Mouse (Mus musculus): Measurements from ENCODE around the gene Tango2. TPM values are rescaled to one million over a fixed set of nuclear protein-coding genes. Genes with fewer than 3 reads are reported as not detected.

The Tango2 gene
- total RNA-seq, 1 experiment from 2014 or later, result 30.3 TPM

DNA sequence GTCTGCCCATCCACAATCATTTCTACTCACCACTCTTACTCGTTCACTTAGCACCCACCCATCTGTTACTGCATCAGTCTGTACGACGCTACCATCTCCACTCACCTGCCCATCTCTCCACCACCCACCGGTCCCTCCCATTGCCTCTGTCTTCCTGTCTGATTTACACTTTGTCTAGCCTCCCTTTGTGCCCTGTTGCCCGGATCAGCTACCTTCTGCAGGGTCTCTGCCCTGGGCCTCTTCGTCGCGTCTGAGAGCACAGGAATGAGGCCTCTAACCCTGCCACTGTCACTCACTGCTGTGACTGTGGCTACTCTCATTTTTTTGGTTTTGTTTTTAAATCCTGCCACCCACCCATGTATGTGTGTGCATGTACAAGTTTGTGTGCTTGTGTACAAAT is 36.8 kb upstream of the Tango2 start:
- ATAC-seq (ENCODE audit: extremely low read depth, insufficient number of reproducible peaks, low FRiP score, poor library complexity, severe bottlenecking), result no peak

DNA sequence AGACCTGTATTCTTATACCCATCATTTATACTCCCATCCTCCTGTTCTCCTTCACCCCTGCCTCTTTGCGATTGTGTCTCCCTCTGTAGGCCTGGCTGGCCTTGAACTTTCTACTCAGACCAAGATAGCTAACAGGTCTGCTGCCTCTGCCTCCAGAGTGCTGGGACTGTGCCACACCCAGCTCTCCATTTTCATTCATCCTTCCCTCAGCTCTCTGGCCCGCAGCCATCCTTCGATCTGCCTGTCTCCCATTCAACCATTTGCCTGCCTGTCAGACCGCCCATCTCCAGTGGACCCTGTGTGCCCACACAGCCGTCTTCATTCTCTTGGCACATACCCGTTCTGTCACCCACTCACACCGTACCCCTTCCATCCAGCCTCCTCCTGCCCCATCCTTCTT is 36.3 kb upstream of the Tango2 start:
- ATAC-seq (ENCODE audit: extremely low read depth, insufficient number of reproducible peaks, low FRiP score, poor library complexity, severe bottlenecking), result no peak

DNA sequence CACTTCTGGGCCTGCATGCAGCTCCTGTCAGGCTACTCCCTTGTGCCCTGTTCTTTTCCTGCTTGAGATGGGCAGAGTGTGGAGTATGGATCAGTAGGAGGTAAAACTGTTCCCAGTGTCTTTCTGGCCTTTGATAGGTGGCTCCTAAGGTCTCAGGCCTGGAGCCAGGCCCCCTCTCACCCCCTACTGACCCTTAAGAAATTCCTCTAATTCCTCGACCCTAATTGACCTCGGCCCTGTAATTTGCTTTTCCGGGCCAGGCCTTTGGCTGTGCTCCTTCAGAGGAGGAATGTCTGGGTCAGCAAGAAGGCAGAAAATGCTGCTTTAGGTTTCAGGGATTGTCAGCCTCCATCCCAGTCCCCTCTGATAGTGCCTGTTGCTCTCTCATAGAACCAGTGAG is 35.9 kb upstream of the Tango2 start:
- ATAC-seq (ENCODE audit: extremely low read depth, insufficient number of reproducible peaks, low FRiP score, poor library complexity, severe bottlenecking), result no peak

DNA sequence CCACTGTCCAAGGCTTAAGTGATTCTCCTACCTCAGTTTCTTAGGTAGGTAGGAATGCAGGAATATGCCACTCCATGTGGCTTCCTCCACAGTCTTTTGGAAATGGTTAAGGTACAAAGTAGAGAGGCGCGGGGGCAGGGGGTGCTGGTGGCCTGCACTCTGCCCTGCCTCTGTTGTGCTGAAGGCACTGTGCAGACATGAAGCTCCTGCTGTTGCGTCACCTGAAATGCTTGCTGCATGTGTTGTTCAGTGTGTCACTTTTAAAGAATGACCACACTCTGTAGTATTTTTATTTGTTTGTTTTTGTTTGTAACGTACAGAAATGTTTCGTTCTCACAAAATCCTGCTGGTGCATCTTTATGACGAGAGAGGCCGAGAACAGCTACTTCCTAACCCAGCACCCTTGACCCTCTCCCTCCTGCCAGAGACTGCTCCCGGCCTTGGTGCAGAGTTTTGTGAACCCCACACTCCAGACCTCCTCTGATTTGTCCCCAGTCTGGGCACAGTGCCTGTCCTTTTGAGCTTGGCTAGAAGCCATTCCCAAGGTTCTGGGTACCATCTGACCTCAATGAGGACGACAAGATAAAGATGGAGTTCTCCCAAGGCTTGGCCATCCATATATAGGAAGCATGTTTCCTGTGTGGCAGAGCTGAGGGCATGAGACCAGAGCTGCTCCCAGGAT is 35.3 kb upstream of the Tango2 start:
- no peak for ATAC-seq (ENCODE audit: extremely low read depth, insufficient number of reproducible peaks, low FRiP score, poor library complexity, severe bottlenecking)

DNA sequence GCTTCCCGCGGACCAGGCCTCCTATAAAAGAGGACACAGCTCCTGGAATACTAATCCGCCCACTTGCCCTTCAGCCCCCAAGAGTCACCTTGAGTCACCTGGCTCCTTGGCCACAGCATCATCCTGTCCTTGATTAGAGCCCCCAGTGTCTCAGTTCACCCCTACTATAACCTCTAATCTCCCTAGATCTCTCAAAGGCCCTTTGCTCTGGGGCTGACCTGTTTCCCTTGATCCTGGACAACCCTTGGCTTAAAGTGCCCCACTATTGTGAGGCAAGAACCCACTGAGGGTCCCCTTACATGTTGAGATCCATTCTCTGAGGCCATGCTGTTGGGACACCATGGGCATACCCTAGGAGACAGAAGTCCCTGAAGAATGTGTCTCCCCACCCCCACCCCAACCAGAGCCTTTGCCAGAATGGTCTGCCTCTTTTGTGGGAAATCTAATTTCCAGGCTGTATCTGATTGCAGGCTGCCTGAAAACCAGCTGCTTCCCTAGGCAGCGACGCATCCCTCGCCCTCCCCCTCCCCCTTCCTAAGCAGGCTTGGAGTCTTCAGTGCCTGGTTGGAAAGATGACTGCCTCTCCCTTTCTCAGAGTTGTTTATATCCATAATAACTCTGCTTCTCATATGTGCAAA is 33.8 kb upstream of the Tango2 start:
- ATAC-seq (ENCODE audit: extremely low read depth, insufficient number of reproducible peaks, low FRiP score, poor library complexity, severe bottlenecking), result no peak

DNA sequence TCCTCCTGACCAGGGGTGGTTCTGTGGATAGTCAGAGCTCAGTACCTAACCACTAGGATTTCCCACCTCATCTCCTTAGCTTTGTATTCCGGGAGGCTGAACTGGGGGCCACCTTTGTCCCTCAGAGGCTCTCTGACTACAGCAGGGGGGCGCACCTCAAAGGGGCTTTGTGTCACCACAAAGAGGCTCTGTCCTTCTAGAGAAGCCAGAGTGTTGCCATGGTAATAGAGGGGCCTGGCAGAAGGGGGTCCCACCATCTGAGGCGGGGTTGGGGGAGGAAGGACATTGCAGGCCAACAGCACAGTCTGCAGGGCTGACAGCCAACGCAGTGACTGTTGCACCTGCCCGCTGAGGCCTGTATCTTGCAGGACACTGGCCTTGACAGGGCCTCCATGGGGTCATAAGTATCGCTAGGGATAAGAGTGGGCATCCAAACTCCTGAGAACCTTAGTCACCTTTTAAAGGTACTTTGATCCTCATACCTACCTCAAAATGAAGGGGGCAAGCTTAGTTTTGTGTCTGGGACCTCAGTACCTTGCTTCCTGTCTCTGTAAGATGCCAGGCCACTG is 32.7 kb upstream of the Tango2 start:
- ATAC-seq (ENCODE audit: extremely low read depth, insufficient number of reproducible peaks, low FRiP score, poor library complexity, severe bottlenecking), result no peak

DNA sequence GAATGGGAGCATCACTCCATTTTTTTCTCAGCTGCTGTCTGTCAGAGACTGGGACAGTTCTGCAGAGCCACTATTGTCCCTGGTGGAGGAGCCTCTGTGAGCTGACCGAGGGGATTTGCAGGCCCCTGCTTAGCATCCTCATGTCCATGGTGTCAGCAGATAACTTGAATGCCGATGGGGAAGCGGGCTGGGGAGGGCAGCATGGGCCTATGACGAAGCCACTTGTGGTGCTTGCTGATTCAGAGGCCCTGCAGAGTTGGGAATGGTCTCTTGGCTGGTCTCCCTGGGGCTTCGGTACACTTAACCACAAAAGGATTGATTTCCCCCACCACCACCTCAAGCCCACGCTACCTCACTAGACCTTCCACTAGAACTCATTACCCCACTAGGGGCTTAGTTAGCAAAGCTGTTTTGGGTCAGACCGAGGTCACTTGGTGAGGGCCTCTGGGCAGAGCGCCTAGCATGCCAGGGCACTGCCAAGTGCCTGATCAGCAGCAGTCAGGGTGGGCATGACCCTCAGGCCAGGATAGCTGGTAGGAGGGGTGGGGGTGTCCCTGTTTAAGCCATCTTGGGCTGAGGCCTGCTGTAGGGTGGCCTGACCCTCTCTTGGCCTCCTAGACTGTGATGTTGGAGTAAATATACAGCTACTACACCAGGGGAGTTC is 31.6 kb upstream of the Tango2 start:
- no peak for ATAC-seq (ENCODE audit: extremely low read depth, insufficient number of reproducible peaks, low FRiP score, poor library complexity, severe bottlenecking)

DNA sequence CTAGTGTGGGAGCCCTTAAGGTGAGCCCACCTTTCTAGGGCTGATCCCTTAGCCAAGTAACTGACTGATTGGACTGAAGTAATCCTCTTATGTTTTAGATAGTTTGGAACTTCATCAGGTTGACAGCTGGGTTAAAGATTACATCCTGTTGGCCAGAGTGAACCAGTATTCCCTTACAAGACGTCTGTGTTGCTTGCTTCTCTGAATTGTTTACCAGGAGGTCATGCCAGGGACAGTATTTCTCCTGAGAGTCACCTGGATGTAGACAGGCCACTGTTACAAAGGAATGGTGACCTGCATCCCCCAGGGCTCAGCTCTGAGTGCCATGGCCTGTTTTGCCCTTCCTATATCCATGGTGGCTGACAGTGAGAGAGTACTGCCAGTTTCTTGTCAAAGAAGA is 30.6 kb upstream of the Tango2 start:
- ATAC-seq (ENCODE audit: extremely low read depth, insufficient number of reproducible peaks, low FRiP score, poor library complexity, severe bottlenecking), result no peak

DNA sequence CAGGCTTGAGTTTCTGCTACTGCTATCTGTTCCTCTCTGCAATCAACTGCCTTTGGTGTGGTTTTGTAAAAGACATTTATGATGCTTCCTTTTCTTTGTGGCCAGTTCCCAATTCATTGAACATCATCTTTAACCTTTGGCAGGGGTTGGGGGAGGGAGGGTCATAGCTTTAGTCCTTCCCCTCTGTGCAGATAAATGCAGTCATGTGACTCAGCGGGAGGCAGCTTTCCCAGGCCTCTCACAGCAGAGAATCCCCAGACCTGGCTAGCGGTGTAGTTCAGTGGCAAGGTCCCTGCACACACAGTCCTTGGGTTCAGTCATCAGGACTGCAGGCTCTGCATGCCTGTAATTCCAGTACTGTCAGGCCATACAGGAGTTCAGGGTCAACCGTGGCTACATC is 29.3 kb upstream of the Tango2 start:
- ATAC-seq (ENCODE audit: extremely low read depth, insufficient number of reproducible peaks, low FRiP score, poor library complexity, severe bottlenecking), result no peak

DNA sequence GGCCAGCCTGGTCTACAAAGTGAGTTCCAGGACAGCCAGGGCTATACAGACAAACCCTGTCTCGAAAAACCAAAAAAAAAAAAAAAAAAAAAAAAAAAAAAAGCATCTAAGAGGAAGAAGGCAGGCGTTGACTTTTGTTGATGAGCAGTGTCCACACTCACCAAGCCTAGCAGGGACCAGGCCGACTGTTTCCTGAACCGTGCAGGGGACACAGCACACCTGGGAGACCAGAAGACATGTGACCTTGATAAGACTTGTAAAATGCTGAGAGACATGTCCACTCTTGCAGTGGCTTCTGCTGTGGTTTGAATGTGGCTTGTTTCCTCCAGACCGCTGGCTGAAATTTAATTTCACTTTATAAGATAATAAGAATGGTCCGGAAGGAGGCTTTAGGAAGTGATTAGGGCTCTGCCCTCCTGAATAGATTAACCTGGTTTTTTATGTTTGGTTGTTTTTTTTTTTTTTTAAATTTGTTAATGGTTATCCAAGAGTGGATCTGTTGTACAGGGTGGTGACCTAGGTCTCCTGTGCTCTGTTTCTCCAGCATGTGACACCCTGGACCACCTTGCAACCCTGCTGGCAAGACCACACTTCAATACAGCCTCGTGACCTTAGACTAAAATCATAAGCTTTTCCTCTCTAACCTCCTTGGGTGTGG is 28.5 kb upstream of the Tango2 start:
- no peak for ATAC-seq (ENCODE audit: extremely low read depth, insufficient number of reproducible peaks, low FRiP score, poor library complexity, severe bottlenecking)

DNA sequence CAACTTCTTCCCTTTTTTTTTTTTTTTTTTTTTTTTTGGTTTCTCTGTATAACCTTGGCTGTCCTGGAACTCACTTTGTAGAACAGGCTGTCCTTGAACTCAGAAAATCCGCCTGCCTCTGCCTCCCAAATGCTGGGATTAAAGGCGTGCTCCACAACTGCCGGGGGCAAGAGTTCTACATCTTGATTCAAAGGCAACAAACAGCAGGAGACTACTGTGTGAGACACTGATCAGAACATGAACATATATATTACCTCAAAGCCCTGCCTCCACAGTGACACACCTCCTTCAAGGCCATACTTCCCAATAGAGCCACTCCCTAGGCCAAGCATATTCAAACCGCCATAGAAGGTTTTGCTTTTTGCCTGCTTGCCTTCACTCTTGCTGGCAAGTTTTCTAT is 25.7 kb upstream of the Tango2 start:
- ATAC-seq (ENCODE audit: extremely low read depth, insufficient number of reproducible peaks, low FRiP score, poor library complexity, severe bottlenecking), result no peak

DNA sequence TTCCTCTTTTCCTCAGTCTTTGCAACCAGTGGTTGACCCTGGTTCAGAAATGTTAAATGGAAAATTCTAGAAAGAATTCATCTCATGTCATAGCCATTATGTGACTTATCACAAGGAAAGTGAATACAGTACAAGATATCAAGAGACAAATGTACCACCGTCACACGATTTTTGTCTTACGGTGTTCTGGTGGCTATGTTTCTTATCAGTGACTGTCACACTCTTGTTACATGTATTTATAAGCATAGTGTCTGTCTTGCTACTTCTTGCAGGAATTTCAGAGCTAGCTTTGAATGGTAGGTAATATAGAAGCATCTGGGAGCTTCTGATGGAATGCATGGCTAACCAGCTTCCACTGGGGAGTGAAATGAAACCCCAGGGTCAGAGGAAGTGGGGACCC is 22.3 kb upstream of the Tango2 start:
- no peak for ATAC-seq (ENCODE audit: extremely low read depth, insufficient number of reproducible peaks, low FRiP score, poor library complexity, severe bottlenecking)

DNA sequence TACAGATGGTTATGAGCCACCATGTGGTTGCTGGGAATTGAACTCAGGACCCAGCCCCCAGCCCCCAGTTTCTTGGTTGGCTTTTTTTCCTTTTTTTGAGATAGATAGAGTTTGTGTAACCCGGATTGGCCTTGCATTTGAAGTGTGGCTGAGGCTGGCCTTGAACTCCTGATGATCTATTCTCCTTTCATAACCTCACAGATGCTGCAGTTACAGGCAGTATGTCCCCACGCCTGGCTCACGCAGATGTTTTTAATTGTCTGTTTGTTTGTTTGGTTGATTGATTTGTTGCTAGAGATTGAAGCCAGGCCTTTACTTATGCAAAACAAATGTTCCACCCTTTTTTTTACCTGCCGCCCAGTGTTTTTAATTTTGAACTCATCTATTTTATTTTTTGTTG is 18.9 kb upstream of the Tango2 start:
- ATAC-seq (ENCODE audit: extremely low read depth, insufficient number of reproducible peaks, low FRiP score, poor library complexity, severe bottlenecking), result no peak

DNA sequence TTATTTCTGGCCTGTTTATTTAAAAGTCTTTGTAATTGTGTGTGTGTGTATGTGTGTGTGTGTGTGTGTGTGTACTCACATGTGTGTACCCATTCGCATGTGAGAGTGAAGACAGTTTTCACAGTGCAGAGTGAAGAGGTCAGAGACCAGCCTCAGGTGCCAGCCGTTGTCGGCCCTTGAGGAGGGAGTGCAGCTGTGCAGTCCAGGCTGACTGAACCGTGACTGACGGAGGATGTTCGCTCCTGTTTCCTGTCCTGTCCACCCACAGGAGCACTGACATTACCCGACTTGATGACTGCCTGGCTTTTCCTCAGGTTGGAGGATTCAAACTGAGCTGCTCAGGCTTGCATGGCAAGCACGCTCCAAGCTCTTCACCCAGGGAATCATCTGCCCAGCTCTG is 15.0 kb upstream of the Tango2 start:
- ATAC-seq (ENCODE audit: extremely low read depth, insufficient number of reproducible peaks, low FRiP score, poor library complexity, severe bottlenecking), result no peak

DNA sequence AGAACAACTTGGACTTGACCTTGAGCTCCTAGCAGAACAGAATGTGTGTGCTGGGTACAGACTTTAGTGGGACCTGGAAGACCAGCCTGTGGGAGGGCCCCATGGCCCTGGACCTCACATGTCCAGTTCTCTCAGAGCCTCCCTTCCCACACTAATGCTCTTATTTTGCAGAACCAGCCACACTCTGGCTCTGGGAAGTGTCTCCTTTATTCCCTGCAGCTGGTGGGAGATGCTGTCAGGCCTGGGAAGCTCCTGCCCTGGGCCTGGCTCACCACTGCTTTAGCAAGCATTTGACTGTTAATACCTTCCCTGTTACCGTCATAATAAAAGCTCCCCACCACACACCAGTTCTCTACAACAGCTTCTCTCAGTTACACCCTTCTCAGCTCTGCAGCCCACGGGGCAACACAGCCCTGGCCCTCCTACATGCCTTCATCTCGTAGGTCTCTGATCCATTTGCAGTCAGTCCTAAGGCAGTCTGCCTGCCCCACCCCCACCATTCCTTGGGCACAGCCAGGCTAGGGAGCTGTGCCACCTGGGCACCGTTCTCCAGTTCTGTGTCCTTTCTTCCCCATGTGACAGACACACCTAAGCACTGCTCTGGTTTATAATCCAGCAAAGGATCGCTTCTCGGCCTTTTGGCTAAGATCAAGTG is 12.4 kb upstream of the Tango2 start:
- ATAC-seq (ENCODE audit: extremely low read depth, insufficient number of reproducible peaks, low FRiP score, poor library complexity, severe bottlenecking), result no peak

DNA sequence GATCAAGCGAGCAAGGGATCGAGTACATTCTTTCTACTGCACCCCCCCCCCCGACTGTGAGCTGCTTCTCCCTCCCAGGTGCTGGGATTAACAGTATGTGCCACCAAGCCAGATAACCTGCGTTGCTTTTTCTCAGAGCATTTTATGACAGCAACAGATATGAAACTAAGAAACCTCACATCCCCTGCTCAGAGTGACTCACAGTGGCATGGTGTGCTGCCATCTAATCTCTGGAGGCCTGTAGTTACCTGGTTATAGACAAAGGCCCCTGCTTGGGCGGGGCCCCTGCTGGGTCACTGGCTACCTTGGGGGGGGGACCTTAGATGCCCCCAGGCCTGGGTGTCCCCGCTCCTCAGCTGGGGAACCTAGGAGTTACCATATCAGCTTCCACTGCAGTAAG is 10.1 kb upstream of the Tango2 start:
- ATAC-seq (ENCODE audit: extremely low read depth, insufficient number of reproducible peaks, low FRiP score, poor library complexity, severe bottlenecking), result no peak

DNA sequence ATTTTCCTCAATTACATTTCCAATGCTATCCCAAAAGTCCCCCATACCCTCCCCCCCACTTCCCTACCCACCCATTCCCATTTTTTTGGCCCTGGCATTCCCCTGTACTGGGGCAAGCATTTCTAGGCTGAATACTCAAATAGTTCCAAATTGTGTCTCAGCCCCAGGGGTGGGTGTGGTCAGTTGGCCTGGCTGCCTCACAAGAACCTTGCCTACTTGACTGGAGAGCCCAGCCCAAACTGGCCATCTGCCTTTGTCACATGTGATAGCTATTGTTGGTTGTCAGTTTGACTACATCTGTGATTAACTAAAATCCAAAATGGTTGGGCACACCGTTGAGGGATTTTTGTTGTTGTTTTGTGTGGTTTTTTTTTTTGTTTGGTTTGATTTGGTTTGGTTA is 9.1 kb upstream of the Tango2 start:
- no peak for ATAC-seq (ENCODE audit: extremely low read depth, insufficient number of reproducible peaks, low FRiP score, poor library complexity, severe bottlenecking)

DNA sequence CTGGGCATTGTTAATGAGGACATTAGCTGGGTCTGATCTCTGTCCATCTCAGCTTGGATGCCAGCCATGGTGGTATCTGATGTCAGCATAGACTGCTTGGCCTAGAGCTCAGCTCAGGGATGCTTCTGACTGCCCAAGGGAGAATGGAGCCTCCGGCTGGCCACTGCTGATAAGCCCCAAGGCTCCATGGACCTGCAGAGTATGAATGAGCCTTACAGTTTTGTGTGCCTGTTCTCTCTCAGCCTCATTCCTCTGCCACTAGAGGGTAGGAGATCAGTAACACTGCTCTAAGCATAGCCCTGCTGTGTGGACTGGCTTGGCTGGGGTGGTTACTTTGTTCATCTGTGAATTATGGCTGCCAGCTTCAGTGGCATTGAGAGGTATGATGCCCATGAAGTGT is 5.2 kb upstream of the Tango2 start:
- no peak for ATAC-seq (ENCODE audit: extremely low read depth, insufficient number of reproducible peaks, low FRiP score, poor library complexity, severe bottlenecking)

DNA sequence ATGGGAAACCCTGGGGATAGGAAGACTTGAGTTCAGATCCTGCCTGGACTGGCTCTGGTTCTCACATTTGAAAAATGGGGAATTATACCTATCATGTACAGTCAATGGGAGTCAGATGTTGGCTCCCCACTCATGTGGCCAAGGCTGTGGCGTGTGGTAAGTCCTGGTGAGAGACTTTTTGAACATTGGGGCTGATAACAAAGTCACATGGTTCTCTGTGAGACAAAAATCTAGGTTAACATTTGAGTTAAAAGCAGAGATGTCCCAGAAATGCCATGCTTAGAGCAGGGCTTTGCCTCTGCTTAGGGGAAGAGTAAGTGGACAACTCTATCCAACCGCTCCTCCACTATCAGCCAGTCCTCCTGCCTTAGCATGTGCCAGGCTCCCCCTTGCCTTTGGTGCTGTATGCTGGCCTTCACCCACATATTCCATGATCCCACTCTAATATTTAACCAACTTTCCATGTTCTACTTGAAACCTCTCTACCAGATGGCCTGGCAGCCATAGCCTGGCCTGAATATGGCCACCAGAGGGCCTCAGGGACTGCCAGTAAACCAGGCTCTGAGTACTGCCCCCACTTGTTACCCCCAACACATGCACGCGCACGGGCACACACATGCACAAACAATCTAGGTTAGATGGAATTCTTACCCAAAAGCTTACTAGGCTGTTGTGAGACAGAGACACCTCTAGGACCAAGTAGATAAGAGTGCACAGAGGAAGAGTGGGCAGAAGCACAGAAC is 3.6 kb upstream of the Tango2 start:
- no peak for ATAC-seq (ENCODE audit: extremely low read depth, insufficient number of reproducible peaks, low FRiP score, poor library complexity, severe bottlenecking)
